Mouse (Mus musculus) CH12.LX (cell line): Measurements from ENCODE around the gene Cnp. TPM values are rescaled to one million over a fixed set of nuclear protein-coding genes. Genes with fewer than 3 reads are reported as not detected.

Experiments
- DNase-seq: peaks from one replicate; pipeline ENCODE4 v3.0.0-alpha.2; 2013; ENCODE audit errors: extremely low read depth
- H3K27ac ChIP-seq: 2 replicates; pipeline ENCODE4 v1.5.1; 2012; ENCODE audit warnings: low read depth, mild to moderate bottlenecking, control low read depth, moderate library complexity; ENCODE audit not compliant: insufficient read depth
- H3K27me3 ChIP-seq: replicated peaks from 2 replicates; pipeline ENCODE3; 2012; ENCODE audit warnings: inconsistent platforms
- H3K36me3 ChIP-seq, 2 experiments: replicated peaks in 1 of 2; 2 replicates each; pipeline versions ENCODE3 to v1.6.1; 2012; ENCODE audit warnings: inconsistent platforms in 1 of 2, low read length in 1 of 2, mild to moderate bottlenecking in 1 of 2, mixed read lengths in 1 of 2, moderate library complexity in 1 of 2; ENCODE audit not compliant: control insufficient read depth in 1 of 2, insufficient read depth in 1 of 2
- H3K4me1 ChIP-seq, 2 experiments: 2 replicates each; pipeline ENCODE4 v1.6.1; 2012; ENCODE audit warnings: inconsistent platforms in 1 of 2, moderate library complexity in 1 of 2; ENCODE audit not compliant: insufficient read depth in 2 of 2, control insufficient read depth in 1 of 2
- H3K4me2 ChIP-seq: 2 replicates; pipeline ENCODE4 v1.6.1; 2012; ENCODE audit warnings: low read depth, mild to moderate bottlenecking, control low read depth; ENCODE audit not compliant: poor library complexity, insufficient read depth, severe bottlenecking
- H3K4me3 ChIP-seq, 3 experiments: fragments of 150-350 bp in 1 of 3; sonication (generic) in 1 of 3; replicated peaks in 1 of 3; 2 replicates each; pipeline versions ENCODE3 to v1.5.1; 2011 to 2012; ENCODE audit warnings: low read depth in 2 of 3, low read length in 2 of 3, mild to moderate bottlenecking in 2 of 3, moderate library complexity in 2 of 3, control low read depth in 1 of 3, improper control_type of control experiment in 1 of 3, inconsistent platforms in 1 of 3, mixed read lengths in 1 of 3; ENCODE audit not compliant: poor library complexity in 1 of 3
- H3K79me2 ChIP-seq: replicated peaks from 2 replicates; pipeline ENCODE4 v1.6.1; 2012; ENCODE audit warnings: mild to moderate bottlenecking, moderate library complexity; ENCODE audit not compliant: control insufficient read depth, poor library complexity, insufficient read depth, severe bottlenecking; ENCODE audit errors: extremely low read depth
- H3K9ac ChIP-seq: 2 replicates; pipeline ENCODE4 v1.6.1; 2012; ENCODE audit warnings: low read depth, mild to moderate bottlenecking, control low read depth, moderate library complexity; ENCODE audit not compliant: insufficient read depth
- H3K9me3 ChIP-seq: replicated peaks from 2 replicates; pipeline ENCODE3; 2012; ENCODE audit warnings: low read length, inconsistent platforms, mixed read lengths
- ETS1 ChIP-seq: conservative IDR thresholded peaks from 2 replicates; pipeline ENCODE4 v1.6.1; 2012; ENCODE audit warnings: low read depth, mild to moderate bottlenecking, inconsistent platforms, low read length, improper control_type of control experiment, moderate library complexity
- JUND ChIP-seq: conservative IDR thresholded peaks from 2 replicates; pipeline ENCODE4 v1.6.1; 2011; ENCODE audit warnings: low read depth, low read length, improper control_type of control experiment
- MAX ChIP-seq: IDR thresholded peaks from 2 replicates; pipeline ENCODE4 v1.6.1; 2011; ENCODE audit warnings: low read length, improper control_type of control experiment
- MAZ ChIP-seq: IDR thresholded peaks from 2 replicates; pipeline ENCODE4 v1.6.1; 2012; ENCODE audit warnings: low read depth, mild to moderate bottlenecking, inconsistent platforms, low read length, improper control_type of control experiment, moderate library complexity
- MYC ChIP-seq: IDR thresholded peaks from 2 replicates; pipeline ENCODE4 v1.6.1; 2011; ENCODE audit warnings: low read depth, mild to moderate bottlenecking, improper control_type of control experiment, low read length
- RAD21 ChIP-seq: IDR thresholded peaks from 2 replicates; pipeline ENCODE4 v1.6.1; 2011; ENCODE audit warnings: low read depth, mild to moderate bottlenecking, low read length, improper control_type of control experiment, moderate library complexity
- TBP ChIP-seq: conservative IDR thresholded peaks from 2 replicates; pipeline ENCODE4 v1.6.1; 2011; ENCODE audit warnings: low read depth, low read length, improper control_type of control experiment
- TCF12 ChIP-seq: IDR thresholded peaks from 2 replicates; pipeline ENCODE4 v1.6.1; 2014; ENCODE audit warnings: low read depth, mild to moderate bottlenecking, inconsistent platforms, low read length, improper control_type of control experiment
- ZKSCAN1 ChIP-seq: IDR thresholded peaks from 2 replicates; pipeline ENCODE4 v1.6.1; 2012; ENCODE audit warnings: low read depth, inconsistent platforms, low read length, improper control_type of control experiment, borderline replicate concordance
- ZMIZ1 ChIP-seq: IDR thresholded peaks from 2 replicates; pipeline ENCODE4 v1.6.1; 2012; ENCODE audit warnings: low read depth, mild to moderate bottlenecking, inconsistent platforms, low read length, improper control_type of control experiment
- dilution Hi-C: fragments of 300-500 bp; cut with MboI; formaldehyde crosslinking; loops from 2 replicates; pipeline ENCODE4 v1.14.3; 2020; ENCODE audit warnings: low sequenced_read_pairs; ENCODE audit not compliant: extremely low pct_unique_long_range_greater_than_20kb, extremely low pct_ligation_motif_present
- in situ Hi-C: fragments of 300-500 bp; cut with MboI; formaldehyde crosslinking; loops from 3 replicates; pipeline ENCODE4 v1.14.3; 2019; ENCODE audit warnings: low sequenced_read_pairs, low pct_ligation_motif_present, low pct_unique_long_range_greater_than_20kb, mixed read lengths
- polyA plus RNA-seq: library from polyadenylated mRNA; unstranded; fragments of >175 nt; gene quantifications from 2 replicates; pipeline ENCODE4 v1.2.1, GENCODE M21; 2012; ENCODE audit warnings: low read depth; ENCODE audit not compliant: insufficient read length
- total RNA-seq, 2 experiments: library from RNA; depleted of rRNA; stranded (reverse); fragments of 300-350 nt in 1 of 2; fragments of >200 nt in 1 of 2; gene quantifications; 2 replicates each; pipeline ENCODE4 v1.2.3; 2012 to 2014

Cnp gene
- total and polyA plus RNA-seq, 3 experiments: 77.7 to 87.8 (median 80.2) TPM

DNA sequence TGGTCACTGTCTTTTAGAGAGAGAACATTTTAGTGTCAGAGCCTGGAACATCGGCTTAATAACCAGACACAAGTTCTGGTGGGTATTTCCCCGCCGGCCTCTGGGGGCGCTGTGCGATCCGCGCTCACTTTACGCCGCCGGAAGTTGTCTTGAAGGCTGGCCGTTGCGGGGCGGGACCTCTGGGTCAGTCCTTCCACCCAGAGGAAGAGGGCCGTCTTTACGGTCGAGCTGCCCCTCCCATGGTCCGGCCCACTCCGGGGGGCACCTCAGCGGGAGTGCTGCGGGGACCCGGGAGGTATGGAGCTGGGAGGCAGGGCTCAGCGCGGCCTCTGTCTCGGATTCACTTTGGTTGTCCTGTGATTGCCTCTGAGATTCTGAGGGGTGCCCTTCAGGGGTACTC lies 48.0 kb downstream of the Cnp start (continued):
- TF ChIP-seq MYC: no peak; the same call in 1 of the 2 replicates
- TF ChIP-seq, all 38 proteins: peak for 19

GRCm38 (mm10) chr11:100623867-100624266 lies 49.2 kb downstream of the Cnp start:
- Histone ChIP-seq H3K9me3 (no peaks in the 10 kb centered on the region), H3K9ac (peak overlapping the region; percentile 98), H3K36me3 (peaks cover 22 to 40% of the 10 kb centered on the region in 2 experiments), H3K4me2 (peak overlapping the region; percentile 79), H3K4me1 (peaks cover 30 to 78% of the 10 kb centered on the region in 2 experiments), H3K4me3 (peak overlapping the region; percentile 21 to 94 (median 75)), H3K27me3 (no peaks in the 10 kb centered on the region), H3K79me2 (peaks cover 7% of the 10 kb centered on the region), H3K27ac (peak overlapping the region; percentile 12)
- dilution Hi-C loops: no loop called here
- TF ChIP-seq ZKSCAN1: no peak
- TF ChIP-seq MYC: no peak
- no peak for TF ChIP-seq JUND
- TF ChIP-seq ETS1: no peak
- TF ChIP-seq ZMIZ1: no peak
- peak; percentile 76 for DNase-seq
- in situ Hi-C loops: loop anchor here (5.0 kb wide), 1 partner anchor 52 kb away; the partner anchor contains the start of gene Cnp

DNA sequence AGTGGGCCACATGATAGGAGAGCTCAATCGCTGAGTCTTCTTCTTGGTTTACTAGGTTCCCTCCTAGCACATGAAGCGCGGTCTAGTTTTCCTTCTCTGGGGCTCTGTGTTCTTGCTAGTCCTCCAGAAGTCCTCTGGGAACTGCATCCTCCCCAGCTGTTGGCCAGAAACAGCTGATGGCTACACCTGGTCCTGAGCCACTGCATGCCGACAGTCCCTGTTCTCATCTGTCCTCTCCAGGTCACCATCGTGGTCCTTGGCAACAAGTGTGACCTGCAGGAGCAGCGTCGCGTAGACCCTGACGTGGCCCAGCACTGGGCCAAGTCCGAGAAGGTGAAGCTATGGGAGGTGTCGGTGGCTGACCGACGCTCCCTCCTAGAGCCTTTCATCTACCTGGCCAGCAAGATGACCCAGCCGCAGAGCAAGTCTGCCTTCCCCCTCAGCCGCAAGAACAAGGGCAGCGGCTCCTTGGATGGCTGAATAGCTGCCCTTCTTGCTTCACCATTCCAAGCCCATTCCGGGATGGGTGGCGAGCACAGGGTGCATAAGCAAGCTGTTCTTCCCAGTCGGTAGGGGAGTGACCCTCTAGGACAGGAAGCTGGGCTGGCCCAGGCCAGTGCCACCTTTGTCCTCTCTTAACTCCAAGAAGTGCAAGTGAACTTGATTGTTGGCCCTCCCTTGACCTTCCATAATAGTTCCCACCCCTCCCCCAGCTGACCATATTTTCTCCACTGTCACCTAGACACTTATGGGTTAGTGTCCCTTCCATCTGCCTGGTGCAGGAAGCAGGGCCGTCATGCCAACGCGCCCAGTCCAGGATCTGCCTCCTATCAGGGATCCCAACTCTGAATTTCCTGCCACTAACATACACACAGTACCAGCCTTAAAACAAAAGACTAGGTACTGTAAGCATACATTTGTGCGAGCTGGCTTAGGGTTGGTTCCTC lies 51.3 kb downstream of the Cnp start:
- Histone ChIP-seq H3K27me3 (peaks cover 4% of the 10 kb centered on the region), H3K4me2 (peak overlapping the region; percentile 60; the same call in 1 of the 2 replicates), H3K36me3 (peaks cover 22 to 40% of the 10 kb centered on the region in 2 experiments), H3K9ac (peak overlapping the region; percentile 17; the same call in 1 of the 2 replicates), H3K79me2 (peaks cover 2% of the 10 kb centered on the region; the same call in 1 of the 2 replicates), H3K27ac (peak overlapping the region; percentile 88), H3K4me1 (peaks cover 30 to 76% of the 10 kb centered on the region in 2 experiments), H3K4me3 (peak overlapping the region; percentile 1 to 36 (median 4)), H3K9me3 (no peaks in the 10 kb centered on the region)
- dilution Hi-C loops: no loop called here
- DNase-seq: no peak
- TF ChIP-seq MAZ (no peak), MAX (no peak), TCF12 (no peak), RAD21 (no peak), TBP (no peak), MYC (no peak)
- in situ Hi-C loops: loop anchor here (5.0 kb wide), 1 partner anchor 71 kb away; no protein-coding TSS in a partner anchor
